Mouse (Mus musculus) megakaryocyte, embryonic 14.5 days (primary cell): Measurements from ENCODE around the gene Zcchc4.

Source experiments
- FLI1 ChIP-seq: IDR thresholded peaks from 2 replicates; pipeline ENCODE4 v1.6.1; 2012; ENCODE audit warnings: low read length, inconsistent platforms, mixed read lengths
- GATA1 ChIP-seq: IDR thresholded peaks from 3 replicates; pipeline ENCODE4 v1.6.1; 2012; ENCODE audit warnings: mixed read lengths, low read length, inconsistent platforms, borderline replicate concordance

DNA sequence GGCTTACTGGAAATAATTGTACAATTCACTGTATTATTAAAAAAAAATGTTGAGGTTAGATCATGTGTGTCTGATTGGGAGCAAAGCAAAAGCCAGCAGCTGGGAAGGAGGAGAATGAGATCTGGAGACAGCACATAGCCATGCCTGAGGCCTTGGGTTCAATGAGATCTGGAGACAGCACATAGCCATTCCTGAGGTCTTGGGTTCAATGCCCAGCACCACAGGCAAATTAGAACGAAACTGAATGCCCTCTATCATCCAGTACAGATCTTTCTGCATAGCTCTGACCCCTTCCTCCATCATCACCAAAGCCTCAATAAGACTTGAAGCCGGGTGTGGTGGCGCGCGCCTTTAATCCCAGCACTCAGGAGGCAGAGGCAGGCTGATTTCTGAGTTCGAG, 35.2 kb downstream of the Zcchc4 start:
- TF ChIP-seq GATA1 (no peak), FLI1 (no peak)
